Mouse (Mus musculus) kidney, adult 2 months (tissue): ENCODE measurements around the gene Mettl14.
A peak's percentile ranks its signal among the peaks of the same experiment; 100 is the strongest.

Source experiments
- CTCF ChIP-seq: fragments of 200-500 bp; conservative IDR thresholded peaks from 2 replicates; pipeline ENCODE4 v1.5.1; 2011; ENCODE audit warnings: low read depth, mild to moderate bottlenecking, control low read depth, low read length, moderate library complexity, mixed read lengths; ENCODE audit not compliant: insufficient read depth, insufficient read length
- POLR2A ChIP-seq: fragments of 200-500 bp; IDR thresholded peaks from one replicate; pipeline ENCODE4 v1.6.1; 2011; ENCODE audit warnings: low read depth, low read length, control low read depth

GRCm38 (mm10) chr3:123353183-123353582 is 32.7 kb downstream of the Mettl14 start:
- no peak for TF ChIP-seq POLR2A
- TF ChIP-seq CTCF = 0 out of 2 replicates have a peak, but pooled peaks have one; percentile 3
